Mouse (Mus musculus): Measurements from ENCODE around the gene Coa4. TPM values are rescaled to one million over a fixed set of nuclear protein-coding genes. Genes with fewer than 3 reads are reported as not detected.

The Coa4 gene
- 8.6 TPM for polyA plus RNA-seq (2014; fragmentation: Illumina TruSeq; extraction: RNeasy Lipid Tissue Mini Kit (QIAGEN cat#74804))

DNA sequence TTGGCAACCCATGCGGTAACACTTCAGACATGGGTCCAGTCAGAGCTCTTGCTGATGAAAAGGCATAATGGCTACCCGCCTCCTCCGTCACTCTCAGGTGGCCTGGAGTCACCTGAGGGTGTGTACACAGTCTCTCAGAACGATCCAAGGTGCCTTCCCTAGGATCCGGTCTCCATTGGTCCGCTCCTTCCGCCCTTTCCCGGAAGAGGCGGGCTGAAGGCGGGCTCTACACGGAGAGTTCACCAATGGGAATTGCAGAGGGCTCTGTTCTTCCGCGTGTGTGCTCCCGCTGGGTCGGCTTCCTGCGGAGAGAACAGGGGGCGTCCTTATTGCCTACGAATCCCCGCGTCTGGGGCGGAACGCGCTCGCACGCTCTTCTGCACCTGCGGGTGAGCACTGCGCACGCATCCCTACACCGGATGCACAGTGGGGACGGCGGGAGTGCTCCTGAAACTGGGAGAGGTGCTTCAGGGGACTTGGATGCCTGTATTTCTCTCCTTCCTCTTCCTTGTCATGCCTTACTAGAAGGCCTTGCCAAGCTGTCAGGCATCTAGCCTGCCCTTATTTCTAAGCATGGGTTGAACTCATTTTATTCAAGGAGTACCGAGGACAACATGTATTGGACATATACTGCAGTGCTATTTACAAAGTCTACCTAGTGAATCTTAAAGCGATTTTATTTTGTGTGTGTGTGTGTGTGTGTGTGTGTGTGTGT lies at the start of gene Coa4:
Gene Coa4, plus strand, starts transcription at position 268 of the 715 bp plus-strand sequence.

GRCm38 (mm10) chr7:100493117-100493483 lies 43.8 kb upstream of the Coa4 start, which contains the start of gene Ucp2:
Gene Ucp2, plus strand, starts transcription at chr7:100493337.

GRCm38 (mm10) chr7:100514573-100514972 lies 22.3 kb upstream of the Coa4 start, which contains the start of gene Dnajb13:
Gene Dnajb13, minus strand, starts transcription at chr7:100514960.

Other genes with a start within 250 kb of the Coa4 start
- gene C2cd3, start 164.8 kb upstream of the Coa4 start, polyA plus RNA-seq (2014; fragmentation: Illumina TruSeq; extraction: RNeasy Lipid Tissue Mini Kit (QIAGEN cat#74804)) = 38.5 TPM
- 76.0 TPM for gene Ppme1, start 164.8 kb upstream of the Coa4 start, polyA plus RNA-seq (2014; fragmentation: Illumina TruSeq; extraction: RNeasy Lipid Tissue Mini Kit (QIAGEN cat#74804))
- not detected for gene Ucp3, start 64.1 kb upstream of the Coa4 start, polyA plus RNA-seq (2014; fragmentation: Illumina TruSeq; extraction: RNeasy Lipid Tissue Mini Kit (QIAGEN cat#74804))
- gene Ucp2, start 43.7 kb upstream of the Coa4 start, polyA plus RNA-seq (2014; fragmentation: Illumina TruSeq; extraction: RNeasy Lipid Tissue Mini Kit (QIAGEN cat#74804)) = 11.1 TPM
- gene Dnajb13, start 22.1 kb upstream of the Coa4 start, polyA plus RNA-seq (2014; fragmentation: Illumina TruSeq; extraction: RNeasy Lipid Tissue Mini Kit (QIAGEN cat#74804)) = 17.0 TPM
- gene Rab6a, start 70.3 kb downstream of the Coa4 start, polyA plus RNA-seq (2014; fragmentation: Illumina TruSeq; extraction: RNeasy Lipid Tissue Mini Kit (QIAGEN cat#74804)) = 410 TPM
- gene Mrpl48, start 71.2 kb downstream of the Coa4 start, polyA plus RNA-seq (2014; fragmentation: Illumina TruSeq; extraction: RNeasy Lipid Tissue Mini Kit (QIAGEN cat#74804)) = 67.6 TPM
- 11.0 TPM for gene Plekhb1, start 125.3 kb downstream of the Coa4 start, polyA plus RNA-seq (2014; fragmentation: Illumina TruSeq; extraction: RNeasy Lipid Tissue Mini Kit (QIAGEN cat#74804))
- gene Fam168a, start 169.6 kb downstream of the Coa4 start, polyA plus RNA-seq (2014; fragmentation: Illumina TruSeq; extraction: RNeasy Lipid Tissue Mini Kit (QIAGEN cat#74804)) = 34.4 TPM

All from ovary, adult 10 weeks (tissue).